Comparison of ENCODE assay signal across 17 mouse cellular contexts in the genomic region with DNA sequence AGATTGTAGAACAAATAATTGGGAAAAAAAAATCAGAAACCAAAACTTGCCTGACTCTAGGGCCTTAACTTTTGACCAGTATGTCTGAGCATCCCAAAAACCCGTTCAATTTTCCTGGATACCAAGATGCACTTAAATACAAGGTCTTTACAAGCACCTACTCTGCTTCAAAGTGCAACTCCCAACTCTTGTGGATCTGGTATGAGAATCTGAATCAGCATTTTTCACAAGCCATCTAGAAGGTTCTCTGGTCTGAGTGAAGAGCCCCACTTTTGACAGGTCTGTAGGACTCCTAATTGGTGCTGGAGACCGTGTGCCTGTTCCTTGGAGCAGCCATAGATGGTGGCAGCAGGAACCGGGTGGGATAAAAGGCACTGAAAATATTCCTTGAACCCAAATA. TPM values are rescaled to one million over a fixed set of nuclear protein-coding genes. Genes with fewer than 3 reads are reported as not detected.
"Had no signal": no experiment of that assay in that cellular context is flagged by ENCODE, and none has a peak within 500 bp of the region (broad histone marks: within the 10 kb centered on the region; RNA-seq: fewer than 3 reads in every experiment).

No protein-coding gene starts in this region.

- H3K4me1 ChIP-seq: limb, embryonic 12.5 days; stomach, embryonic 15.5 days had no signal

- ATAC-seq: midbrain, embryonic 13.5 days had no signal

- H3K27me3 ChIP-seq: limb, embryonic 12.5 days; midbrain, embryonic 13.5 days; stomach, embryonic 15.5 days had no signal

- H3K36me3 ChIP-seq: limb, embryonic 12.5 days; midbrain, embryonic 13.5 days; stomach, embryonic 15.5 days had no signal

- H3K4me2 ChIP-seq: limb, embryonic 12.5 days; midbrain, embryonic 13.5 days had no signal

- H3K4me3 ChIP-seq: layer of hippocampus, adult 2 months; limb, embryonic 12.5 days; midbrain, embryonic 13.5 days; stomach, embryonic 15.5 days had no signal

- H3K9ac ChIP-seq: limb, embryonic 12.5 days; liver, embryonic 14.5 days; midbrain, embryonic 13.5 days; stomach, embryonic 15.5 days had no signal

- H3K9me3 ChIP-seq: midbrain, embryonic 13.5 days; stomach, embryonic 15.5 days had no signal

- H3K27ac ChIP-seq: kidney, postnatal 0 days; limb, embryonic 12.5 days; liver, embryonic 14.5 days; midbrain, embryonic 13.5 days had no signal

- DNase-seq: kidney, adult 8-10 months; kidney, postnatal 4 days; liver; lung, adult 2 months; lung, postnatal 10 days; right cerebral cortex, postnatal 14 days; thymus, postnatal 4 days had no signal

RNA-seq across cellular contexts. Expression of a gene that starts 8.0 kb away (rescaled TPM):
- total RNA-seq: layer of hippocampus, adult 2 months; layer of hippocampus, postnatal 10 days; left cerebral cortex, postnatal 36 days; midbrain, postnatal 0 days had no signal
- polyA plus RNA-seq: limb, embryonic 12.5 days; midbrain, postnatal 0 days; neural tube, embryonic 14.5 days had no signal
